Mouse (Mus musculus): ENCODE measurements at regions not wholly inside any gene's neighbourhood (a gene's known extent, or its start where the extent isn't known, plus 50 kb on each side); places are given as distances from the start of the nearest gene placed in this dataset.
A peak's percentile ranks its signal among the peaks of the same experiment; 100 is the strongest.

DNA sequence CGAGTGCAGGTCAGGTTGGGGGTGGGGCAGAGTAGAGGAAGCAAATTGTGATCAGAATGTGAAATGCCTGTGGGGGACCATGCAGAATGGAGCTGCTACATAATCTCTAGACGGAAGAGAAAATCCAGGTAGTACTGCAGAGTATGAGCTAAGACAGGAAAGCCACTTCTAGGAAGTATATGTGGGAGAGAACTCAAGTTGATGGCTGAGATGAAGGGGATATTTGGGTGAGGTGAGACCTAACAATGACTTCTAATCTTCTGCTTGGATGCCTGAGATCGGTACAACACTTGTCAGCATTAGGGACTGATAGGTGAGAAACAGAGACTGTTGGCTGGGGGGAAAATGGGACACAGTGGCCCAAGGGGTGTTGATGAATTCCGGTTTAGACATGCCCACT, 81.4 kb upstream of the Cpsf6 start:
- Histone ChIP-seq H3K27me3 (ENCODE audit: low read depth, poor library complexity, severe bottlenecking) (peaks cover 10% of the 10 kb centered on the region; the same call in 1 of the 2 replicates), H3K36me3 (no peaks in the 10 kb centered on the region), H3K9me3 (replicated peaks) (no peaks in the 10 kb centered on the region), H3K4me3 (no peak overlapping the region), H3K27ac (replicated peaks) (no peak overlapping the region), H3K4me1 (no peaks in the 10 kb centered on the region)
- DNase-seq (ENCODE audit: low spot score): no peak
- WGBS: 88% methylated on average over 4 of the region's 4 CpGs

DNA sequence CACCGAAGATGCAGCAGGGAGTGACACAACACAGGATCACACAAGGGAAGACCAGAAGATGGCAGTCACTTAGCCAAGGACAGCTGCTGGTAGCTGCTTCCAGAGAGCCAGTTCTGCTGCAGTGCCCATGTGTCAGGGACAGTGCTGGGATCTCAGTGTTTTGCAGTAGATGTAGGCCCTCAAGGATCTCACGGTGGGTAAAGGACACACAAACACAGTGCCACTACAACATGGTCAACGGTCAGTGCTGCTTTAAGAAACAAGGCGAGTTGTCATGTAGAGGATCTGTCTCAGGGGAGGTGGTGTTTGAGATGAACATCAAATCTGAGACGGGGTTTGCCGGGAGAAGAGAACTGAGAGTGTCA, 80.5 kb upstream of the Cpsf6 start:
- 91% methylated on average over 6 of the region's 6 CpGs for WGBS
- no peak overlapping the region for H3K27ac ChIP-seq (replicated peaks)
- no peaks in the 10 kb centered on the region for H3K4me1 ChIP-seq
- H3K27me3 ChIP-seq (ENCODE audit: low read depth, poor library complexity, severe bottlenecking): peaks cover 11% of the 10 kb centered on the region; the same call in 1 of the 2 replicates
- no peaks in the 10 kb centered on the region for H3K36me3 ChIP-seq
- H3K4me3 ChIP-seq: no peak overlapping the region
- no peaks in the 10 kb centered on the region for H3K9me3 ChIP-seq (replicated peaks)
- DNase-seq (ENCODE audit: low spot score): no peak

DNA sequence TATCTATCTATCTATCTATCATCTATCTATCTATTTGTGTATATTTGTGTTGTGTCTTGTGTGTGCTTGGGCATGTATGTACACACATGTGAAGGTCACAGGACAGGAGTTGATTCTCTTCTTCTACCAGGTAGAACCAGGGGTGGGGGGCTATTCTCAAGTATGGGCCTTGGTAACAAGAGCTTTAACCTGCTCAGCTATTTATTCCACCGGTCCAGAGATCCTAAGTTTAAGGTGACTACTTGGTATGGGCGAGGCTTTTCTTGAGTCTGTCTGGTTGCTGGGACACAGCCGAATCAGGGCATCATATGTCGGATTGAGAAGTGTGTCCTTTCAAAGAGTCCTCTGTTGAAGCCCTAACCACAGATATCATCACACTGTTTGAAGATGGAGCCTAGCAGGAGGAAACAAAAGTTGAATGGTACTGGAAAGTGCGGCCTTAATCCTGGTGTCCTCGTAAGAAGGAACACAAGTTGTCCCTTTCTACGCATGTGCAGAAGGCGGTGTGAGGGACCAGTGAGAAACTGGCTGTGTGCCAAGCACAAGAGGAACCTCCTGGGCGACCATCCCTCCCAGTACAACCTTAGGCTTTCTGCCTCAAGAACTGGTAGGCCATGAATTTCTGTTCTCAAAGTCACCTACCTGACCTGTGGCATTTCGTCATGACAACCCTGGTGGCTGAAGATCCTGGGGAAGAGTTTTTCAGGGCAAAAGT, 80.0 kb upstream of the Cpsf6 start:
- H3K4me3 ChIP-seq: no peak overlapping the region
- 93% methylated on average over 10 of the region's 10 CpGs for WGBS
- H3K4me1 ChIP-seq: no peaks in the 10 kb centered on the region
- DNase-seq (ENCODE audit: low spot score): no peak
- no peak overlapping the region for H3K27ac ChIP-seq (replicated peaks)
- H3K27me3 ChIP-seq (ENCODE audit: low read depth, poor library complexity, severe bottlenecking): peaks cover 11% of the 10 kb centered on the region; the same call in 1 of the 2 replicates
- H3K36me3 ChIP-seq: no peaks in the 10 kb centered on the region
- no peaks in the 10 kb centered on the region for H3K9me3 ChIP-seq (replicated peaks)

DNA sequence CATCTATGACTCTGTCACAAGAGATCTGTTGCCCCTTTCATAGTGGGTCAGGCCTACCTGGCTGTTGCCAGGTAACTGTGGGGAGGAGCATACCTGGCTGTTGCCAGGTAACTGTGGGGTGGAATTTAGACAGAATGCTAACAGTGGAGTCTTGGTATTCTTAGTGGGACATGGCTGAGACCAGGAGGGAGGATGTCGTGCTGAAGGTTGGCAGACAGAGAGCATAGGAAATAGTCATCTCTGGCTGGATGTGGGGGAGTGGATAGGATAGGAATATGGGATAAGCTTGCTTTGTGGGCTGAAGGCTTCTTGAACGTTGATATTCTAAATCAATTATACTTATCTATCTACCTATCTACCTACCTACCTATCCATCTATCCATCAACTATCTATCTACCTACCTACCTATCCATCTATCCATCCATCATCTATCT, 79.2 kb upstream of the Cpsf6 start:
- Histone ChIP-seq H3K4me1 (no peaks in the 10 kb centered on the region), H3K27me3 (ENCODE audit: low read depth, poor library complexity, severe bottlenecking) (peaks cover 11% of the 10 kb centered on the region; the same call in 1 of the 2 replicates), H3K27ac (replicated peaks) (no peak overlapping the region), H3K36me3 (no peaks in the 10 kb centered on the region), H3K9me3 (replicated peaks) (no peaks in the 10 kb centered on the region), H3K4me3 (no peak overlapping the region)
- WGBS: 95% methylated on average over 2 of the region's 2 CpGs
- no peak for DNase-seq (ENCODE audit: low spot score)

DNA sequence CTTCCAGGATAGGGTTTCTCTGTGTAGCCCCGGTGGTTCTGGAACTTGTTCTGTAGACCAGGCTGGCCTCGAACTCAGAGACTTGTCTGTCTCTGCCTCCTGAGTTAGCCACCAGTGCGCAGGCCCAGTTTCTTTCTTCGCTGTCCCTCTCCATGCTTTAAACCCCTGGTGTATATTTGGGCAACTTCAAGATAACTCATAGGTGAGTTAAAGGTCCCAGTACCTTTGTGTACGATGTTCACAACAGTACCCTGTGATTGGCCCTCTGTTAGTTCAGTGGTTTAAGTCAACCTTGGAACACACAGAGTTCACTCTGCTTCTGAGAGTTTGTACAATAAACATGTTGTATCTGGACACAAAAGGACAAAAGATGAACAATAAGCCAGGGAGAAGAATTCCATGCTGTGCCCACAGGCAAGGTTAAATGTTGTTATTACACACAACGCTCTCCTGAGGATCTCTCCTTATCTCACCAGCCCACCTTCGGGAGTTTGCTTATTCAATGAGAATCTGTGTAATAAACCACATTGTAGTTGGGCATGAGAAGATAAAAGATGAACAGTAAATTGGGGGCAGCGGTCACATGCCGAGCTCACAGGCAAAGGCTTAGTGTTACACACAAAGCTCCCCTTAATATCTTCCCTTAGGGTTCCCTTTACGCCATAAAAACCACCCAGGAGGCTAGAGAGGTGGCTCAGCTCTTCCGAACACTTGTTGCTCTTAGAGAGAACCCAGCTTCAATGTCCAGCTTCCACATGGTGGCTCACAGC, 78.6 kb upstream of the Cpsf6 start:
- Histone ChIP-seq H3K27me3 (ENCODE audit: low read depth, poor library complexity, severe bottlenecking) (peaks cover 11% of the 10 kb centered on the region; the same call in 1 of the 2 replicates), H3K36me3 (no peaks in the 10 kb centered on the region), H3K9me3 (replicated peaks) (no peaks in the 10 kb centered on the region), H3K4me3 (no peak overlapping the region), H3K27ac (replicated peaks) (no peak overlapping the region), H3K4me1 (no peaks in the 10 kb centered on the region)
- WGBS: 92% methylated on average over 11 of the region's 11 CpGs
- DNase-seq (ENCODE audit: low spot score): no peak

DNA sequence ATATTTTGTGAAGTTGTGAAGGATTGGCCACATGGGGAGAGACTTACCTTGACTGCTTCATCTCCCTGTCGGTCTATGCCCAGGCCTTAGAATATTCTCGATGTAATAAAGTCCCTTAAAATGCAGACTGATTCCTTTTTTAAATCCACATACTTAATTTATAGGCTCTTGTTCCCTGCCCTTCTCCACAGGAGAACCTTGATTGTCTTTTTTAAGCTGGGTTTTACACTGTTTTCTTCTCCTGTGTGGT, 77.8 kb upstream of the Cpsf6 start:
- no peak for DNase-seq (ENCODE audit: low spot score)
- WGBS: 74% methylated on average over 2 of the region's 2 CpGs
- Histone ChIP-seq H3K27me3 (ENCODE audit: low read depth, poor library complexity, severe bottlenecking) (peaks cover 17% of the 10 kb centered on the region), H3K36me3 (no peaks in the 10 kb centered on the region), H3K9me3 (replicated peaks) (no peaks in the 10 kb centered on the region), H3K27ac (replicated peaks) (no peak overlapping the region), H3K4me1 (peaks cover 1% of the 10 kb centered on the region; the same call in 1 of the 2 replicates), H3K4me3 (no peak overlapping the region)

DNA sequence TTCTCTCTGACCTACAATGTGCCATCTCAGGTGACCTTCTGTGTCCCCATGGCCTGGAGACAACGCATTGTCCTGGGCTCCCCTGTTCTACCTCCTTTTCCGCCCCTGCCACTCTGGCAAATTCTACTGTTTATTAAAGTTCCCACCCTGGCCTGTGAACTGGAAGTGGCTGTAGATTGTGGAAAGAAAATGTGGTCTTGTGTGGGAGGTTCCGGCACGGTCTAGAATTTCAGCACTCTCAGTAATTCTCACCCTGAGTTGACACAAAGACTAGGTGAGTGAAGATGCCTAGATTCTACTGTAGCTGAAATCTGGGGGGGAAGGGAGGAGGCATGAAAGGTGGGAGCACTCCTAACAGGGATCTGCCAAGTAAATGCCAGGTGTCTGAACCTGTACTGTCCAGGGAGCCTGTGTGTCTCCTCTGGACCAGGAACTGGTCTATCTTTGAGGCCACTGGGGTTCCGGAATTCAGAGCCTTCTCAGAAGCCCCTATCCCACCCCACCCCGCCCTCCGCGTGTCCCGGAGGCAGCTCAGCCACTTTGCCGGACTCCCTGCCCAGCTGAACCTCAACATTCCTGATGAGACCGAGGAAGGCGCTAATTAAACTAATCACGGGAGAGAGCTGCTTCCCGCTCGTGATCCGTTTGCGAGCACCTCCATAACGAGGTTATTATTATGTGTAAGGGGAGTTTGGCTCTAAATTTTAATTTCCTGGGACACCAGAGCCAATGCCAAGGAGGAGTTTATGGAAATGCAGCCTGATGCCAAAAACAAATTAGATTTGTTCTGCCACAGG, 77.3 kb upstream of the Cpsf6 start:
- Histone ChIP-seq H3K4me1 (peaks cover 6% of the 10 kb centered on the region), H3K4me3 (no peak overlapping the region), H3K27me3 (ENCODE audit: low read depth, poor library complexity, severe bottlenecking) (peaks cover 21% of the 10 kb centered on the region), H3K36me3 (no peaks in the 10 kb centered on the region), H3K9me3 (replicated peaks) (no peaks in the 10 kb centered on the region), H3K27ac (replicated peaks) (no peak overlapping the region)
- DNase-seq (ENCODE audit: low spot score): no peak
- 72% methylated on average over 18 of the region's 18 CpGs for WGBS

DNA sequence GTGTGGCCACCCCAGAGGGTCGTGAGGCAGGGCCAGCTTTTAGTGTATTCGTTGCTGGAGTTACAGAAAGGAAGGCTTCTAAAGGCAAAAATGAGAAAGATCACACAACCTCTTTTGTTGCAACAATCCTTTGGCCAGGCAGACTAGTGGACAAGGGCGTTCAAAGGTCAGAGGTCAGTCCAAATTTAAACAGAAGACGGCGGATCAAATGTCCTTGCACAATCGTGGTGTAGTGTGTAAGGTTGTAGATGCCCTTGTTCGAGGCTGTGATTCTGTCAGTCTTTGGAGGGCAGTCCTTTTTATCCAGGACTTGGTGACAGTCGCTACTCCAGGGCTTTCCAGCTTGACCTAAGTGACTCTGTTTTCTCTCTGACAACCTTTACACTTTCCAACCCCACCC, 76.6 kb upstream of the Cpsf6 start:
- H3K4me3 ChIP-seq: no peak overlapping the region
- H3K9me3 ChIP-seq (replicated peaks): no peaks in the 10 kb centered on the region
- H3K27me3 ChIP-seq (ENCODE audit: low read depth, poor library complexity, severe bottlenecking): peaks cover 21% of the 10 kb centered on the region
- peaks cover 8% of the 10 kb centered on the region for H3K4me1 ChIP-seq
- H3K27ac ChIP-seq (replicated peaks): no peak overlapping the region
- 67% methylated on average over 8 of the region's 8 CpGs for WGBS
- no peaks in the 10 kb centered on the region for H3K36me3 ChIP-seq
- DNase-seq (ENCODE audit: low spot score): no peak

DNA sequence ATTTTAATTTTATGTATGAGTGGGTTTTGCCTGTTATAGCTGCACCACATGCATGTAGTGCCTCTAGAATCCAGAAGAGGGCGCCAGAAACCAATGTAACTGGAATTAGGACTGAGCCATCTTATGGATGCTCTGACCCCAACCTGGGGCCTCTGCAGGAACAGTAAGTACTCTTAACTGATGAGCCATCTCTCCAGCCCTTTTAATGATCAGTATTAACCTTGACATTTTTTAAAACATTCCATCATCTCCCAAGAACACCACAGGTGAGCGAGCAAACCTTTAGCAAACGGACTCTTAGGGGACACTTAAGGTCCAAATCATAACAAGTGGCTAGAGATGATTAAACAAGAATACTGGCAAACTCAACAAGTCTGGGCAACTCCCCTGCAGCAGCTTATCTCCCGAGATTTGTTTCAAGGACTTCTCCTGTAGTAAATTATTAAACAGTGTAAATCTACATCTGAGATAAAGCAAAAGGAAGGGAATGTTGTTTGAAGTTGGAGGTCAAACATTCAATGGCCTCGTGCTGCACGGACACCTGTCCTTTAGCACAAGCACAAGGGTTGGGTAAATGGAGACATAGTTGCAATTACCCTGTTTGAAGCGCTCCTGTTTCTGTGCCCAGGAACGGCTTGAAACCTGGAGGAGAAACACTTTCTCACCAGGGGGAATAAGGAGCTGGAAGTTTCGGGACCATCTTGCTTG, 75.9 kb upstream of the Cpsf6 start:
- DNase-seq (ENCODE audit: low spot score): peak; percentile 69
- H3K27ac ChIP-seq (replicated peaks): no peak overlapping the region
- peaks cover 8% of the 10 kb centered on the region for H3K4me1 ChIP-seq
- no peaks in the 10 kb centered on the region for H3K36me3 ChIP-seq
- H3K9me3 ChIP-seq (replicated peaks): no peaks in the 10 kb centered on the region
- H3K4me3 ChIP-seq: no peak overlapping the region
- WGBS: 78% methylated on average over 9 of the region's 9 CpGs
- peaks cover 21% of the 10 kb centered on the region for H3K27me3 ChIP-seq (ENCODE audit: low read depth, poor library complexity, severe bottlenecking)

DNA sequence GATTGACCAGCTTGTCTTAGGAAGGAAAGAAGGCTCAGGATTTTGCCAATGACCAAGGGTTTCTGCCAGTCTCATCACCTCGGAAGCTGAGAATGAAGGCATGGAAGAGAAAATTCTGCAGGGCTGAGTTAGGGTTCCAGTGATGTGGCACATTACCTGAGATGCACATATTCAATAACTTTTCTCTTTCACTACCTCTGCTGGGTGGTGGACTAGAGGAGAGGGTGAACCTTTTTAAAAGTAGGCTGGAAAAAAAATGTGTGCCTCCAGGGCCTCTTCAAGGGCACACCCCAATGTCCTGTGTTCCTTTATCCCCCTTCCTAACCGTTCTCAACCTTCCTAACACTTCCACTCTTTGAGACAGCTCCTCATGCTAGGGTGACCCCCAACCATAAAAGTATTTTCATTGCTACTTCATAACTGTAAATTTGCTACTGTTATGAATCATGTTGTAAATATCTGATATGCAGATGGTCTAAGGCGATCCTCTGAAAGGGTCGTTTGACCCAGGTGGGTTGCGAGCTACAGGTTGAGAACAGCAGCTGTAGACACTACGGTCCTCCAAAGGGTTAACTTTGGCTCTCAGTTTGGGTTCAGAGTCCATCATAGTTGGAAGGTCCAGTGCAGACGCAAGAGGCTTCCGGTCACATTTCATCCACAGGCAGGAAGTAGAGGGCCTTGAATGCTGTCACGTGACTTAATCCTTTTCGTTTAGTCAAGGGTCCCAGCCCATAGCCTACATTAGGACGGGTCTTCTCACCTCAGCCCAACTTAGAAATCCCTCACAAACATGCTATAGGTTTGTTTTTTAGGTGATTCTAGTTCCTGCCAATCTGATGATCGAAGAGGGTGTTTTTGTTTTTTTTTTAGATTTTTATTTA, 75.1 kb upstream of the Cpsf6 start:
- Histone ChIP-seq H3K4me3 (no peak overlapping the region), H3K36me3 (no peaks in the 10 kb centered on the region), H3K27me3 (ENCODE audit: low read depth, poor library complexity, severe bottlenecking) (peaks cover 21% of the 10 kb centered on the region), H3K4me1 (peaks cover 8% of the 10 kb centered on the region), H3K27ac (replicated peaks) (no peak overlapping the region), H3K9me3 (replicated peaks) (no peaks in the 10 kb centered on the region)
- no peak for DNase-seq (ENCODE audit: low spot score)
- 73% methylated on average over 12 of the region's 12 CpGs for WGBS

DNA sequence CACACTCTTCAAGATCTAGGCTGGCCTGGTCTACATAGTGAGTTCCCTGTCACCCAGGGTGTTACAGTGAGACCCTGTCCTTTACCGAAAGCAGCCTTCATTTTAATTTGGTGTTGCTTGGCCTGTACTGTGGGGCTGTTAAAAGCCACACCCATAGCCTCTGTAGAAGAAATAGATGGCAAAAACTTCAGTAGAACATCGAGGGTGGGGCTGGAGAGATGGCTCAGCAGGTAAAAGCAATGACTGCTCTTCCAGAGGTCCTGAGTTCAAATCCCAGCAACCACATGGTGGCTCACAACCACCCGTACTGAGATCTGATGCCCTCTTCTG, 74.3 kb upstream of the Cpsf6 start:
- no peak overlapping the region for H3K4me3 ChIP-seq
- WGBS: 91% methylated on average over 3 of the region's 3 CpGs

More for the DNA sequence above, 74.3 kb upstream of the Cpsf6 start:
- Histone ChIP-seq H3K9me3 (replicated peaks) (no peaks in the 10 kb centered on the region), H3K36me3 (no peaks in the 10 kb centered on the region), H3K27me3 (ENCODE audit: low read depth, poor library complexity, severe bottlenecking) (peaks cover 21% of the 10 kb centered on the region), H3K27ac (replicated peaks) (no peak overlapping the region), H3K4me1 (peaks cover 8% of the 10 kb centered on the region)
- DNase-seq (ENCODE audit: low spot score): no peak

All from midbrain, embryonic 10.5 days (tissue).